Mouse (Mus musculus): ENCODE results near the gene Prop1.

Prop1 gene

DNA sequence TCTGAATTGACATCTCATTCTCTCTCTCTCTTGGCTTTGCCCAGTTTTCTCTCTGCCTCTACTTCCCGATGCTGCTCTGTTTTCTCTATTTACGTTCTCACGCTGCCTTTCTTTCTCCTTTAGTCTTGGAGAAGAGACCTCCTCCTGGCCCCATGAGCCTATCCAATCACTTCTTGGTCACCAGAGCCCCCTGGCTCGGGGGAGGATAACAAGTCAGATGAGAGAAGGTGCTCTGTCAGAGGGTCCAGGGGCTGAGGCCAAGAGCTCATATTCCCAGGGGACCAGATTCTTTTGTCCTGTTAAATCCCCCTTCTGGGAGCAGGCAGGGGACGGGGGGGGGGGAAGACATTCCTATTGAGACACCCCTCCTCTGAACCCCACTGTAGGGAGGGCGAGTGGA, at the start of gene Prop1:
TSS of gene Prop1 (minus strand) at position 101 of the 400 bp plus-strand sequence.
- DNase-seq, result no peak

DNA sequence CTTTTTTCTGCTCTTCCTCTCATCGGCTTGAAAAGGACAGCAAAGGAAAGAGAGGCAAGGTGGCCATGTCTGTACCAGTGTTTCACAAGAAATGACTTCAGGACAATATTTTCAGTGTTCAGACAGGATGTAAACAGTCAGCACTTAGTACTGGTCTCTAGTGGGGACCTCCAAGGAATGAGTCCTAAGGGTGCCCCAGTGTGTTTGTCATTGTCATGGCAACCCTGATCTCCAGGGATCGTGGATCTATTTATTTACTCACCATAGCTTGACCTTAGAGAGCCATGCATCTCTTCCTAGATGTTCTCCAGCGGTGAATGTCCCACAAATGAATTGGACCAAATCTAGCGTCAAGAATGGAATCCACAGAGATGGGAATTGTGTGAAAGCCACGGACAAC, 49.7 kb upstream of the Prop1 start, which contains the start of gene Olfr51:
TSS of gene Olfr51 (plus strand) at position 301 of the 400 bp plus-strand sequence.
- DNase-seq, result no peak

DNA sequence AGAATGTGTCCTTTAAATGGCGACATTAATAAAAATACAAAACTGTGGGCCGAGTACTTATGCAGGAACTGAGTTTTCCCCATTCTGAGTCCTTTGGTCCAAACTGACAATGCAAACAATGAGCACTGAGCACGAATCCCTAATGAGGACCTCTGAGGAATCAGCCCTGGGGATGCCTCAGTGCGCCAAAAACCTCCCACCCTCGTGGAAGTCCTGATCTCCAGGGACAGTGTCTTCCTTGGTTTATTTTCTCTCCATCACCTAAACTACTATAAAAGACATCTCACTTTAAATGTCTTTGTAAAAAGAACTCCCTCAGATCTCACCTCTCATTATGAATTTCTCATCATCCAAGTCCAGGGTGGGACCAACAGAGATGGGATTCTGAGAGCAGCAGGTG, 28.1 kb upstream of the Prop1 start, which contains the start of gene Olfr1377:
TSS of gene Olfr1377 (plus strand) at position 301 of the 400 bp plus-strand sequence.
- no peak for DNase-seq

DNA sequence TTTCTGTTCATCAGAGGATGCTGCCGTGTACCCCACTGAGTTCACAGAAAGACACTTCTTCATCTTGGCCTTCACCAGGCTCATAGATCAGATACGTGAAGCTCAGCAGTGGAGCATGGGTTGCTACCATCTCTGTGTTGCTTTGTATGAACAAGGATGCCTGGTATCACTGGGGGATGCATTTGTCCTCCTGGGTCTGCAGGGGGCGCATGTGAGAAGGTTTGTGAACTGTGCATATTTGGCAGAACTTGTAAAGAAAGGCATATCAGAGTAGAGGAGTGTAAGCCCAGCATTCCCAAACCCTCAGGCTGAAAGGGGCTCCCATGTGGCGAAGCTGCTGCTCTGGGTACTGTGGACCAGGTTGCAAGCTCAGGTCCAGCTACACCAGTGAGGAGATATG, 23.7 kb upstream of the Prop1 start:
- no peak for DNase-seq

DNA sequence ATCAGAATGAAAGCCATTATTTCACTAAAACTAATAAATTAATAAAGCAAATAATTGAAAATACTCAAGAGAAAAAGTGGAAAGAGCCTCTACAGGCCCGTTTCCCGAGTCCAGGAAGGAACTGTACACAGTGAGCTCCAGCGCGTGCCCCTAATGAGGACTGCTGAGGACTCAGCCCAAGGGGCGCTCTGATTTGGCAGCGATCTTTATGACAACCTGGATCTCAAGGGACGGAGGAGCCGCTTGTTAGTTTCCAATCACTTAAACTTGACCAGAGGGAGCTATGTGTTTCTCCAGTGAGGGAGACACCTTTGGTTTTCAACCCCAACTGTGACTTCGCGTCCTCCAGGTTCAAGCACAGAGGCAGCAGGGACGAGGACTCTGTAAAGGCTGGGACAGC, 12.7 kb upstream of the Prop1 start, which contains the start of gene Olfr1378:
TSS of gene Olfr1378 (plus strand) at position 301 of the 400 bp plus-strand sequence.
- DNase-seq, result no peak

DNA sequence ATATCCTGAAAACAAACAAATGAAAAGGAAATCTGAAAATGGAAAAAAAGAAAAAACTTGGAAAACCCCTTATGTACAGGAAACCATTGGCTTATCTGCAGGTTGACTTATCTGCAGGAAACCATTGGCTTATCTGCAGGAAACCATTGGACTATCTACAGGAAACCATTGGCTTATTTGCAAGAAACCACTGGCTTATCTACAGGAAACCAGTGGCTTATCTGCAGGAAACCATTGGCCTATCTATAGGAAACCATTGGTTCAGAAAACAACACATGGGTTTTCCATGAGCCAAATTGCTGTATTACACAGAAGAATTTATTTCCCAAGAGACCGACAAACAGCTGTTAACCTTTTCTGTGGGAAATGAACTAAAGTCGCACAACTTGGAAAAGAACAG, 11.3 kb upstream of the Prop1 start:
- DNase-seq, result no peak

DNA sequence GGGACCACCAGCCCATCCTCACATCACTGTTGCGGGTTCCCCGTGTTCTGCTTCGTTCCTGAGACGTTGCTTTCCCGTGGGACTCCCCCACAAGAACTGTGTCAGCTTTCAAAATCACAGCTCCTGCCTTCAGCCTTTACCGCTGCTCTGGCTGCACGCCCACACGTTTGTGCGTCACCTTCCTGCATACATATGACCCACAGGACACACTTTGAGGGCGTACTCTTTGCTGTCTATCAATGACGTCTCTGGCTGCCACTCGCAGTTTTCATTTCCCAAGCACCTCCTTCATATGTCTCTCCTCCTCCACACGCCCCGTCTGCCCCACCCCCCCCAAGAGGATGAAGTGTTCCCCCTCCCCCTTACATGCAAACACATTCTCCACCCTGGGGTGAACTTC, 1.3 kb downstream of the Prop1 start:
- peak; percentile 17 for DNase-seq

DNA sequence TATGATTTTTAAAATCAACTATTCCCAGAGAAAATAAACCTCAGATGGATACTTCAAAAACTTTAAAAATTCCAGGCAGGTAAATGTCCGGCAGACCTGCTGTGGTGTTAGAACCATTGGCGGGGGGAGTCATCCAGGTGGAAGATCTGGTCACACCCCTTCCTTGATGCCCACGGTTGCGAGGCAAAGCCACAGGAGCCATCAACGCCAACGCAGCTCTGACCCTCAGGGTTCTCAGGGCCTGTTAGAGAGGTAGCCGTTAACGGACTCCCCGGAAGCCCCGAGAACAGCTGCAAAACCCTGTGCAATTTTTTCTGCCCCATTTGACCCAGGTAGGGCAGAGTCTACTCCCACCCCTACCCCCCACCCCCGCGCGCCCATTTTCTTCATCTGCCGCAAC, 10.1 kb downstream of the Prop1 start, which contains the start of gene 4933414I15Rik:
TSS of gene 4933414I15Rik (minus strand) at position 260 of the 400 bp plus-strand sequence.
- no peak for DNase-seq

DNA sequence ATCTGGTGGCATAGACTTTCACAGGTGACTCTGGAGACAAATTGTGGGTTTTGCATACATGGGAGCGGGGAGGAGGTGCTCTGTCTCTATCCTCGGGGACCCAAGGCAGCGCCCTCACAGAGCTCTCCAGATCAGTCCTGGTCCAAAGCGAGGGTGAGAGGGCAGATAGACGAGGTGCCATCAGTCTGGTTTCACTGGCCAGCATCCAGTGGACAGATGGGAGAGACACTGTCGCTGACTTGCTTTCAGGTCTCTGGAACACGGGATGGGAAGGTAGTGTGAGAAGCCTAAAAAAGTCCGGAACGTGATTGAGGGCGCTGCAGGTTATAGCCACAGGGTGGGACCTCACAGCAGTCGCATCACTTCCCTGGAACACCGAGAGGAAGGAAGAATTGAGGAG, 11.2 kb downstream of the Prop1 start:
- DNase-seq, result no peak

DNA sequence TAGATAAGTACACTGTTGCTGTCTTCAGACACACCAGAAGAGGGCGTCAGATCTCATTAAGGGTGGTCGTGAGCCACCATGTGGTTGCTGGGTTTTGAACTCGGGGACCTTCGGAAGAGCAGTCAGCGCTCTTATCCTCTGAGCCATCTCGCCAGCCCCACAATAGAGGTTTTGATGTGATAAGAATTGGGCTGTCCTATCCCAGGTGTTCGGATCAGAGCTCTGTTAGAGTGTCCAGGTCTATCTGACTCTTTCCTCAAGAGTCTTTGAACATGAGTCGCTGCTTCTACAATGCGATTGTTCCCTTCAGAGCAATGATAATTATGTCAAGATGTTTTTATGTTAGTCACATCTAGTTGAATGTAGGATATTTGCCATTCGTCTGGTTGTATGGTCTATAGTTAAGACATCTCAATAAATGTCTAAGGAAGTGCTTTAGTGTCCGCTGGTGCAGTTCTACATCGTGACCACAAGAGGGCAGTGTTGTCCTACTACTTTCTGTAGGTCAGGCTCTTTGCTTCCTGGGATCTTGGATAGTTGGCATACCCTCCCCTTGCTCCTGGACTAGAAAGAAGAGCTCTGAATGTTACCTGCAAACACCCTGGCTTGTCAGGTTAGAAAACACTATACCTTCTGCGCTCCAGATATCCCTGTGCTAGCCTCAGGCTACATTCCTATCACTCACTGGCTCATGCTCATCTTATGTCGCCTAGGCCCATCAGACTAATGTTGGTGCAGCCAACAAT, 13.8 kb downstream of the Prop1 start:
- no peak for DNase-seq

DNA sequence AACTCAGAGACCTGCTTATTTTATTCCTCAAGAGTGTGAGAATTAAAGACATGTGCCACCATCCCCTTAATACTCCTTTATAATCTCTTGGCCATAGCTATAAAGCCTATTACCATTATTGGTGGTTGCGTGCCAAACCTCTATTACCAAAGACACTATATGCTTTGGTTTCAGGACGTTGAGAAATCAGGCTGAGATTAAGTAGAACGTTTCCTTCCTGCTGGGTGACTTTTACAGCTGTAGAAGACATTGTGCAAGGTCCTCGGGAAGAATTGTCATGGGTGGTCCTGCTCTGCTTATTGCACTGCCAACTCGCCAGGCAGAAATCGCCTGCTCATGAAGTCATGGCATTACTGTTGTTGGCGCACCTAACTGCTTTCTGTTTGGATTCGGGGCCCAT, 15.1 kb downstream of the Prop1 start:
- DNase-seq, result no peak

DNA sequence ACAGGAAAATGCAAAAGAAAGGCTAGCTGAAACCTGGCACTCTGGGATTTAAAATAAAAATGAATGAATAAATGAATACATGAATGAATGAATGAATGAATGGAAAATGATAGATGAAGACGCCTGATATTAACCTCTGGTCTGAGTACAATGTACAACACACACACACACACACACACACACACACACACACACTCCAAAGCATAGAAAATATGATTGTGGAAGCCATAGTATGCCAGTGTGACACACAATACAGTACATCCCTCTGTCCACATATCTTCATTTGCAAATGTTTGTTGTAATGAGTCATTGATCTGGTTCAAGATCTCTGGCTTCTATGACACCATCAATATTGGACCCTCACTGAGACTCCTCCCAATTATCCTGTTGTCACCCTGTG, 21.5 kb downstream of the Prop1 start:
- DNase-seq, result no peak

DNA sequence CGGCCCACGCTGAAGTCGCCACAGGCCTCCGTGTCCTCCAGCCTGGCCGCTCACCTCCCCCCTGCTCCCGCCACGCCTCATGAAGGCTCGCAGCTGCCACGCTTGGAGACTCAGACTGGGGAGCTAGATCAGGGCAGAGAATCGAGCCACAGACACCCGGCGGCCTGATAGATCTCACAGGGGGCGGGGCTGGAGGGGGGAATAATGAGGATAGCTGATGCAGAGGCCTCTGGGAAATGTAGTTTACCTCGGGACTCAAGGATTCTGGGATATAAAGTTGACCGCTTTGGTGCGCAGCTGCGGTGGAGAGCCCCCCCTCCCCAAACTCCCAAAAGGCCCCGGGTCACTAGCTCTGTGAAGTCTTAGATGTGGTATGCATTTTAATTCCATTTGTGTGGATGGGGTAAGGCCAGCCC, 22.1 kb downstream of the Prop1 start, which contains the start of gene Zfp354b:
TSS of gene Zfp354b (minus strand) at position 183 of the 416 bp plus-strand sequence.
- DNase-seq, result peak; percentile 78

DNA sequence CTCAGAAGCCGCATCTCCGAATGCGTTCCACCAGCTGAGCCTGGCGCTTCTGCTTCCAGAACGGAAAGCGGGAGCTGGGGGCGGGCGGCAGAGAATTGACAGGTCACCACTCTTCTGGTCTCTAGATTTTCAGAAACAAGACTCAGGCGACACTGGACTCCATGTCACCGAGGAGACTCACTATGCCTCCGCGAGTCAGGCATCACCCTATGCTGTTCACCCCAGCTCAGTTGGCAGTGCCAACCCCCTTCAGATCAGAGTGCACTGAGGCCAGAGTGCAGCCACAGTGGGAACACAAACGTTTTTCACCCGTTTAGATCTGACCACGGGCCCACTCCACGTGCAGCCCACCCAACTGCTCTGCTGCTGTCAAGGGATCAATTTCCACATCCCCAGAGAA, 22.5 kb downstream of the Prop1 start:
- peak; percentile 22 for DNase-seq

DNA sequence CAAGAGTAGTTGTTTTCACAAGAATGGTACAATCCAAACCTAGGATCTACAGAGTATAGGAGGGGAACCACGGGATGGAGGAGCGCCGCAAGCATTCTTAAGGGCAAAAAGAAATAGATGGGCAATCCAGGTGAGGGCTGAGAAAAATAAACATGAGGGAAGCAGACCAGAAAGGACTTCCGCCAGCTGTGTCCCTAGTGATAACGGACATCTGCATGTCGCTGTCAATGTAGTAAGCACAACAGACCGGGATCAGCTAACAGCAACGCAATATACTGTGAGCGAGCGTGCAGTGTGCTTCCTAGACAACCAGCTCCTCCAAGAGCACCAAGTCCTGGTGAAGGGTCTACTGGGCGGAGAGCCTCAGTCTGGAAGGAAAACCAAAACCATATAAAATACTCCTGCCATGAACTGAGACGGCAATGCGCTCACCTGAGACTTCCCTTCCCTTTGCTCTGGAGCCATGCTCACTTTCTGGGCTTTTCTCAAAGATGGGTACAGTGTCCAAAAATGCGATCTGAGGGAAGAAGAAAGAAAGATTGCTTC, 23.0 kb downstream of the Prop1 start:
- DNase-seq, result no peak

DNA sequence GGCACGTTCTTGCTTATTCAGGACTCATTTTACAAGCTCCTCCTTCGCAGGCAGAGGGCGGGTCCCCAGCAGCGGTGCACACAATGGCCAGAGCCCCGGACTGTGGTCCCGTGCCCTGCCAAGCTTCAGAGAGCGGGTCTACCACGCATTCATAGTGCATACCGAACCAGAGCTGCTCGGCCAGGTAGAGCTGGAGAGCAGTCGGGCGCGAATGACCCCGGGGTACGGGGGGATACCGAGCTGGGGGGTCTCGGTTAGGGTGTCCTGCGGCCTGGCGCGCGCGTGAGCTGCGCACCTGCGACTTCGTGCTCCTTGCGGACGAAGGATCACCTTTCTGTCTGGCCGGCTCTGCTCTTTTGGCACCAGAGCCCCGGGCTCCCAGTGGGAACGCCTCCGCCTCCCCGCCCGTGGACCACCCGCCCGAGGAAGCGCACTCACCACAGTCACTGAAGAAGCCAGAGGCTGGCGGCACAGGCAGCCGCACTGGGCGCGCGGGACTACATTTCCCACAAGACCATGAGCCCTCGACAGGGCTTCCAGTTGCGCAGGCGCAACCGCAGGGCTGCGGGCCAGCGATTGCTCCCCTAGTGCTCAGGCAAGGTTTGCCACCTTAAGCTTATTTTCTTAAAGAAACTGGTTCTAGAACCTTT, 37.8 kb downstream of the Prop1 start, which contains the start of gene Zfp2:
TSS of gene Zfp2 (minus strand) at position 495 of the 650 bp plus-strand sequence.
- DNase-seq, result peak; percentile 94

DNA sequence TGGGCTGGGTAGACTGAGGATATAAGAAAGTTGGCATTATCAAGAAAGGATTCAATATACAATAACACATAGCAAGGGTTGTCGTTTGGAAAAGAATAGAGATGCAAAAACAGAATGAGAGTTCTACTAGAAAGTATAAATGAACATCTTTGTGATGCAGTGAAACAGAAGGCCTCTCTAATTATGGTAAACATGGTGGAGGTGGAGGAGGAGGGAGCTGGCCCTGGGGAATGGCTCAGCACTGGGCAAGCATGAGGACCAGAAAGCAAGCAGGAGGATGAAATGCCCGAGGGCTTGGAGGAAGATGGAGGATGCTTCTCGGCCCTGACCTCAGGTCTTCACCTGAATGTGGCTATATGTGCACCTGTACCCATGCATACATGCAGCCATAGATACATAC, 39.1 kb downstream of the Prop1 start:
- no peak for DNase-seq

DNA sequence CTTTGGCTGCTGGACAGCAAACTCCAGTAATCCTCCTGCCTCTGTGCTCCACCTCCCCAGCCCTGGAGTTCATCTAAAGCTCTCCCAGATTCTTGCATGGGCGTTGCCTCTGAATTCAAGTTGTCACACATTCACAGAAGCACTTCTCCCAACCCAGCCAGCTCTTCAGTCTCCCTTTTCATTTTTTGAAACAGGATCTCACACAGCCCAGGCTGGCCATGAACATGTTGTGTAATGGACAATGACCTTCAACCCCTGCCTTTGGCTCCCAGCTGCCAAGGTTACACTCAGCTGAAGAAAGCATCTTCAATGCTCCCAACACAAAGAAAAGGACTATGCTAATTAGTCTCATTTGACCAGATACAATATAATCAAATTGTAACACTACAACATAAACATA, 40.3 kb downstream of the Prop1 start:
- DNase-seq, result no peak

DNA sequence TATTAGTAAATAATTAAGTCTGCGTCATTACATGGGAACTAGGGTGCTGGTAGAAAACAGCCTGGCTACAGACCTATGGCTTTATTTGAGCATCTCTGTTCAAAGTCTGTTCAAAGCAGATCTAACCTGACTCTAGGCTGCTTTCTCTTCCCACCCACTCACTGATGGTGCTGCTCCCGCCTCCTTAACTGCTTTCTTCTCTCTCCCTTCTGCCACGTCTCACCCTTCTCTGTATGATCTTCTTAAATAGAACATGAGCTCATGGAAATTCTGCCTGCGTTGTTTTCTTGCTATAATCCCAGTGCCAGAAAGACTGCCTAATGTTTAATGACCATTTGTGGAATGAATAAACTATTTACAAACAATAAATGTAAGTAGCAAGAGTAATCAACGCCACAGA, 45.4 kb downstream of the Prop1 start:
- DNase-seq, result no peak

Measured in right cerebral cortex, postnatal 14 days (tissue).